Mouse (Mus musculus): ENCODE data around the gene Ablim1.
A peak's percentile ranks its signal among the peaks of the same experiment; 100 is the strongest.

Gene Ablim1

GRCm38 (mm10) chr19:57126950-57127349, 187.8 kb downstream of the Ablim1 start:
- no peak for ATAC-seq (ENCODE audit: low TSS enrichment)

GRCm38 (mm10) chr19:57124906-57125305, 189.8 kb downstream of the Ablim1 start:
- no peak for ATAC-seq (ENCODE audit: low TSS enrichment)

GRCm38 (mm10) chr19:57124138-57124519, 190.6 kb downstream of the Ablim1 start:
- ATAC-seq (ENCODE audit: low TSS enrichment) = no peak

- ATAC-seq (ENCODE audit: low TSS enrichment) = no peak
Observed at GRCm38 (mm10) chr19:57123503-57124137, 191.1 kb downstream of the Ablim1 start.

GRCm38 (mm10) chr19:57122261-57122660, 192.5 kb downstream of the Ablim1 start:
- ATAC-seq (ENCODE audit: low TSS enrichment) = no peak

GRCm38 (mm10) chr19:57121036-57121435, 193.7 kb downstream of the Ablim1 start:
- ATAC-seq (ENCODE audit: low TSS enrichment) = no peak

- no peak for ATAC-seq (ENCODE audit: low TSS enrichment)
Observed at GRCm38 (mm10) chr19:57119661-57120060, 195.1 kb downstream of the Ablim1 start.

GRCm38 (mm10) chr19:57118785-57119565, 195.7 kb downstream of the Ablim1 start:
- ATAC-seq (ENCODE audit: low TSS enrichment) = peak; percentile 94

- ATAC-seq (ENCODE audit: low TSS enrichment) = no peak
Observed at GRCm38 (mm10) chr19:57117751-57118150, 197.0 kb downstream of the Ablim1 start.

GRCm38 (mm10) chr19:57116871-57117501, 197.7 kb downstream of the Ablim1 start:
- ATAC-seq (ENCODE audit: low TSS enrichment) = no peak

GRCm38 (mm10) chr19:57115670-57116069, 199.0 kb downstream of the Ablim1 start:
- no peak for ATAC-seq (ENCODE audit: low TSS enrichment)

GRCm38 (mm10) chr19:57114951-57115350, 199.8 kb downstream of the Ablim1 start:
- ATAC-seq (ENCODE audit: low TSS enrichment) = no peak

- no peak for ATAC-seq (ENCODE audit: low TSS enrichment)
Observed at GRCm38 (mm10) chr19:57113975-57114374, 200.7 kb downstream of the Ablim1 start.

GRCm38 (mm10) chr19:57112816-57113406, 201.8 kb downstream of the Ablim1 start:
- peak; percentile 42 for ATAC-seq (ENCODE audit: low TSS enrichment)

GRCm38 (mm10) chr19:57112231-57112815, 202.4 kb downstream of the Ablim1 start:
- no peak for ATAC-seq (ENCODE audit: low TSS enrichment)

GRCm38 (mm10) chr19:57111301-57111700, 203.4 kb downstream of the Ablim1 start:
- no peak for ATAC-seq (ENCODE audit: low TSS enrichment)

- ATAC-seq (ENCODE audit: low TSS enrichment) = no peak
Observed at GRCm38 (mm10) chr19:57109620-57110019, 205.1 kb downstream of the Ablim1 start.

- ATAC-seq (ENCODE audit: low TSS enrichment) = no peak
Observed at GRCm38 (mm10) chr19:57106513-57106912, 208.2 kb downstream of the Ablim1 start.

GRCm38 (mm10) chr19:57106031-57106430, 208.7 kb downstream of the Ablim1 start:
- ATAC-seq (ENCODE audit: low TSS enrichment) = no peak

- no peak for ATAC-seq (ENCODE audit: low TSS enrichment)
Observed at GRCm38 (mm10) chr19:57105156-57105555, 209.6 kb downstream of the Ablim1 start.

GRCm38 (mm10) chr19:57104171-57104748, 210.5 kb downstream of the Ablim1 start:
- ATAC-seq (ENCODE audit: low TSS enrichment) = no peak
